Mouse (Mus musculus) erythroblast, embryonic 14.5 days (primary cell): ENCODE data around the gene Hoxc4. TPM values are rescaled to one million over a fixed set of nuclear protein-coding genes. Genes with fewer than 3 reads are reported as not detected.

Source experiments
- H3K27me3 ChIP-seq: 2 replicates; pipeline ENCODE4 v1.6.1; 2012; ENCODE audit warnings: inconsistent platforms; ENCODE audit not compliant: control insufficient read depth
- H3K36me3 ChIP-seq: 2 replicates; pipeline ENCODE4 v1.6.1; 2012; ENCODE audit warnings: mild to moderate bottlenecking, inconsistent platforms; ENCODE audit not compliant: control insufficient read depth
- H3K4me1 ChIP-seq: 2 replicates; pipeline ENCODE4 v1.6.1; 2012; ENCODE audit warnings: inconsistent platforms; ENCODE audit not compliant: control insufficient read depth
- H3K4me3 ChIP-seq: replicated peaks from 2 replicates; pipeline ENCODE3; 2012; ENCODE audit warnings: moderate library complexity, mild to moderate bottlenecking, inconsistent platforms
- H3K9me3 ChIP-seq: 2 replicates; pipeline ENCODE4 v1.6.1; 2012; ENCODE audit warnings: low read length, inconsistent platforms, mixed read lengths; ENCODE audit not compliant: control insufficient read depth
- GATA1 ChIP-seq: IDR thresholded peaks from 2 replicates; pipeline ENCODE4 v1.6.1; 2012; ENCODE audit warnings: low read length, inconsistent platforms, mixed read lengths
- TAL1 ChIP-seq: IDR thresholded peaks from 3 replicates; pipeline ENCODE4 v1.6.1; 2012; ENCODE audit warnings: low read length, inconsistent platforms, mixed read lengths
- polyA plus RNA-seq: library from polyadenylated mRNA; stranded (reverse); fragments of >175 nt; gene quantifications from 2 replicates; pipeline ENCODE4 v1.2.3, GENCODE M21; 2012

Hoxc4 gene
- polyA plus RNA-seq, 1 experiment: 0.02 TPM

DNA sequence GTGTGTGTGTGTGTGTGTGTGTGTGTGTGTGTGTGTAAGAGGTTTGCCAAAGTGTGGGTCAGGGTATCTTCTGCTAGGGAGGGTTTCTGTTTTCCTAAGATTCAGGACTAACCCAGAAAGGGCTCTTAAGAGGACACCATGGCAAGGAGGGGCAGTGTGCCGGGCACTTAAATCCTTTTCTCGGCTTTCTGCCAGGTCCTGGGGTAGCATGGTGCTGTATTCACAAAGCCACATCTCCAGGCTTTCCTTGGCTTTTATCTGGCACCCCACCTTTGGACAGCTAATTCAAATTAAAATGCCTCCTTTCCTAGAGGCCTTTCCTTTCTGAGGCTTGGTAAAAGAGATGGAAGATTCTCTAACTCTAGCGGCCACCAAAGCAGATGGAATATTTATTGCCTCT, 20.9 kb downstream of the Hoxc4 start:
- Histone ChIP-seq H3K4me1 (no peaks in the 10 kb centered on the region), H3K4me3 (no peak overlapping the region), H3K9me3 (no peaks in the 10 kb centered on the region), H3K36me3 (no peaks in the 10 kb centered on the region), H3K27me3 (peaks cover 98% of the 10 kb centered on the region)
- no peak for TF ChIP-seq GATA1
- TF ChIP-seq TAL1: no peak

DNA sequence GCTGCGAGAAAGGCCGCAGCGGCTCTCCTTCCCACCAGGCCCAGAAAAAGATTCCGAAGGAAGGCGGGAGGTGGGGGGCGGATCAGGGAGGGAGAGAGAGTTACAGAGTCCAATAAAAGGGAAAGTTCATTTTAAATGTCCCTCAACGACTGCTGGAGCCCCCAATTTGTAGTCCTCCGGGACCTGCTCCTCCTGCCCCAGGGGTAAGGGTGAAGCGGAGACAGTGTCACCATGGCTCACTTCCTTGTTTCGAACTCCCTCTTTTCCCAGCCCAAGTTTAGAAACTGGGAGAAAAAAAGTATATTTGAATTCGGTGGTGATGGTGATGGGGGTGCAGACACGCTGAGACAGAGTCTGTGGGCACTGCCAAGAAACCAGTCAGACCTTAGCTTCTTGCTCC, 21.9 kb downstream of the Hoxc4 start:
- Histone ChIP-seq H3K4me3 (no peak overlapping the region), H3K27me3 (peaks cover 94% of the 10 kb centered on the region), H3K4me1 (no peaks in the 10 kb centered on the region), H3K36me3 (no peaks in the 10 kb centered on the region), H3K9me3 (no peaks in the 10 kb centered on the region)
- TF ChIP-seq TAL1 (no peak), GATA1 (no peak)

DNA sequence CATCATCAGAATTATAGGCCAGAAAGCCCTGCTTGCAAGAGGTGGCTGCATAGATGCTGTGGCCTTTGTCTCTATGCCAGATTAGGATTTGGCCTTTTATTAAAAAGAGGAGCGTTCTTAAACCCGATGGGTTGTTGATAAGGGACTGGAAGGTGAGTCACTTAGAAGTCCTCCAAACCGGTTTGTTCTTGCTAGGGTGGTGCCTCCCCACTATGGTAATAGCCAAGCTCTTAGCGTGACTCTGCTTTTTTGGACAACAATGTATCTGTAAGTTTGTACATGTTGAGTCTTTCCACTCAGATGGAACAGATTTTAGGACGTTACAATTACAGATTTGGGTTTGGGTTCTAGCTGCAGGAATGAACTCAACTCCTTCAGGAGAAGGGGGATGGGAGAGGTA, 22.9 kb downstream of the Hoxc4 start:
- Histone ChIP-seq H3K4me3 (no peak overlapping the region), H3K9me3 (no peaks in the 10 kb centered on the region), H3K36me3 (no peaks in the 10 kb centered on the region), H3K27me3 (peaks cover 92% of the 10 kb centered on the region), H3K4me1 (no peaks in the 10 kb centered on the region)
- TF ChIP-seq TAL1 (no peak), GATA1 (no peak)

DNA sequence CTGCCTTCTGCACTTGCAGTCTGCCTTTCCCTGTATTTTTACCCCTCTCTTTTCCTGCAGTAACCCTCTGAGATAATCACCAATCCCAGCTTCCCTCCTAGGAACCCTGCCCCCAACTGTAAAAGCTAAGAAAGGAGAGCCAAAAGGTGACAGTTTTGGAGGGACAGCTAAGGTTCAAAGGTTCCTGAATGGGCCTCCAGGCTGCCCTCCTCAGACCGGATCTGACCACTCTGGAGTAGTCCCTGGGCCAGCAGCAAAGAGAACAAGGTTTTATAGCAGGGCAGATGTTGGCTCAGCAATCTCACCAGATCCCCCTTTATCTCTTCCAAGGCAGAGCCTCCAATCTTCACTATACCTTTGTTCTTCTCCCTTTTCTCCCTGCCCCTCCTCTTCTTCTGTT, 23.5 kb downstream of the Hoxc4 start:
- Histone ChIP-seq H3K4me3 (no peak overlapping the region), H3K4me1 (no peaks in the 10 kb centered on the region), H3K9me3 (no peaks in the 10 kb centered on the region), H3K27me3 (peaks cover 86% of the 10 kb centered on the region), H3K36me3 (no peaks in the 10 kb centered on the region)
- TF ChIP-seq TAL1 (no peak), GATA1 (no peak)

DNA sequence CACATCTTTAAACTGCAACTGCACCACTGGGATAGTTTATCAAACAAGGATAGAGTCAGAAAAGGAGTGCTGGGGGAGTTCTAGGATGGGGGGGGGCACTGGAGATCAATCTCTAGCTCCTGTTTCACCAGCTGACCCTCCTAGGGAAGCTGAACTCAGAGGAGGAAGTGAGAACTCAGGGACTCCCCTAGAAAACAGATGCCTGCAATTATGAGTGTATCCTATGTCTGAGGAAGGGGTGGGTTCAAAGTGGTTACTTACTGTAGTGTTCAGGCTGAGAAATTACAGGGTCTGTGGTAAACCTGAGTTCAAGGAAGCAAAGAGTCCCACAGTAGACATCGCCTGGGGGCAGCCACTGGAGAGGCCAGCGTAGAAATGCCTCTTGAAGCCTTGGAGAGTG, 32.9 kb downstream of the Hoxc4 start:
- no peaks in the 10 kb centered on the region for H3K9me3 ChIP-seq
- no peaks in the 10 kb centered on the region for H3K36me3 ChIP-seq
- no peaks in the 10 kb centered on the region for H3K4me1 ChIP-seq
- H3K27me3 ChIP-seq: peaks cover 65% of the 10 kb centered on the region
- H3K4me3 ChIP-seq: no peak overlapping the region
- TF ChIP-seq GATA1: no peak
- TF ChIP-seq TAL1: no peak

GRCm38 (mm10) chr15:103053210-103053609, 34.5 kb downstream of the Hoxc4 start:
- peaks cover 75% of the 10 kb centered on the region for H3K27me3 ChIP-seq

DNA sequence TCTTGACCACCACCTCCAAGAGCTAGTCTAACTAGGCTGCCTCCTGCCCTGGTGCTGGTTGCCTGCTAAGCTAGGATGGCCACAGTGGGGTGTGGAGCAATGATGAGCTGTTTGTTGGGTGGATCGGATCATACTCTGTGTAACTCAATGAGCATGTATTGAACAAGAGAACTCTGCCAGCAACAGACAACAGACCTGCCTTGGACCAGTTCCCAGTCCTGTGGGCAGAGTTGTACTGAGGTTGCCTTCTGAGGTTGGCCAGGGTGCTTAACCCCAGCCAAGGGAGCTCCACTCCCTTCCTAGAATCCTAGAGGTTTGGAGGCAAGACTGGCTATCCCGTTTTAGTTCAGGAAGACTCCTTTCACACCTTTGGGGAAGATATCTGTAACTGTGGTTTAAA, 37.7 kb downstream of the Hoxc4 start:
- Histone ChIP-seq H3K4me1 (no peaks in the 10 kb centered on the region), H3K36me3 (no peaks in the 10 kb centered on the region), H3K4me3 (no peak overlapping the region), H3K9me3 (no peaks in the 10 kb centered on the region; the same call in 1 of the 2 replicates), H3K27me3 (peaks cover 88% of the 10 kb centered on the region)
- TF ChIP-seq TAL1 (no peak), GATA1 (no peak)

More at GRCm38 (mm10) chr15:103053210-103053609, 34.5 kb downstream of the Hoxc4 start:
- Histone ChIP-seq H3K4me1 (no peaks in the 10 kb centered on the region), H3K9me3 (no peaks in the 10 kb centered on the region), H3K4me3 (no peak overlapping the region), H3K36me3 (no peaks in the 10 kb centered on the region)
- no peak for TF ChIP-seq GATA1
- TF ChIP-seq TAL1: no peak

- Histone ChIP-seq H3K4me3 (no peak overlapping the region), H3K27me3 (peaks cover 98% of the 10 kb centered on the region), H3K36me3 (no peaks in the 10 kb centered on the region), H3K4me1 (no peaks in the 10 kb centered on the region), H3K9me3 (no peaks in the 10 kb centered on the region; the same call in 1 of the 2 replicates)
- no peak for TF ChIP-seq TAL1
- no peak for TF ChIP-seq GATA1
Measured at GRCm38 (mm10) chr15:103058715-103059114, 40.0 kb downstream of the Hoxc4 start.

GRCm38 (mm10) chr15:103059393-103059992, 40.8 kb downstream of the Hoxc4 start:
- TF ChIP-seq TAL1: no peak
- no peak for TF ChIP-seq GATA1
- Histone ChIP-seq H3K36me3 (no peaks in the 10 kb centered on the region), H3K4me1 (no peaks in the 10 kb centered on the region), H3K4me3 (no peak overlapping the region), H3K27me3 (peaks cover 98% of the 10 kb centered on the region), H3K9me3 (no peaks in the 10 kb centered on the region; the same call in 1 of the 2 replicates)

GRCm38 (mm10) chr15:103060021-103060340, 41.2 kb downstream of the Hoxc4 start:
- TF ChIP-seq GATA1: no peak
- no peak for TF ChIP-seq TAL1
- H3K36me3 ChIP-seq: no peaks in the 10 kb centered on the region
- no peak overlapping the region for H3K4me3 ChIP-seq
- H3K9me3 ChIP-seq: no peaks in the 10 kb centered on the region; the same call in 1 of the 2 replicates
- H3K27me3 ChIP-seq: peaks cover 97% of the 10 kb centered on the region
- H3K4me1 ChIP-seq: no peaks in the 10 kb centered on the region
